Mouse (Mus musculus) spleen, embryonic (tissue): ENCODE measurements around the gene Hcn1.

Source experiments
- CTCF ChIA-PET: fragments of 350-600 bp; sonication (Branson Sonifier 250); formaldehyde crosslinking; loops from one replicate; lab custom pipeline; 2022; lab: Charles Lee

Gene Hcn1

DNA sequence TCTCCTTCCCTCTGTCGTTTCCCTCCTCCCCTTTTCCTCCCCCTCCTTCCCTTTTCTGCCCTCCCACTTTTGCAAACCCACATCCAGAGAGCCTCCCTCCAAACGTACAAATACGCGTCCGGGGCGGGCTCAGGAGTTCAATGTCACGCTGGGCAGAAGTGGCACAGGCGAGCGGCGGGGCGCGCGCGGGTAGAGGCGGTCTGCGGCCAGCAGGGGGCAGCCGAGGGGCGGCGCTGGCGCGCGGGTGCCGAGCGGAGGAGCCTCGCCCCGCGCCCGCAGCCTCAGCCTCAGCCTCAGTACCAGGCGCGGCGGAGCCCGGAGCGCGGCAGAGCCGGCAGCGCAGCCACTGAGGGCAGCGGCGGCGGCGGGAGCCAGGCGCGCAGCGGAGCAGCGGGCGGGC is at the start of gene Hcn1:
Hcn1 (plus strand) TSS at position 140 of the 400 bp plus-strand sequence.
- CTCF ChIA-PET = no interaction called here

DNA sequence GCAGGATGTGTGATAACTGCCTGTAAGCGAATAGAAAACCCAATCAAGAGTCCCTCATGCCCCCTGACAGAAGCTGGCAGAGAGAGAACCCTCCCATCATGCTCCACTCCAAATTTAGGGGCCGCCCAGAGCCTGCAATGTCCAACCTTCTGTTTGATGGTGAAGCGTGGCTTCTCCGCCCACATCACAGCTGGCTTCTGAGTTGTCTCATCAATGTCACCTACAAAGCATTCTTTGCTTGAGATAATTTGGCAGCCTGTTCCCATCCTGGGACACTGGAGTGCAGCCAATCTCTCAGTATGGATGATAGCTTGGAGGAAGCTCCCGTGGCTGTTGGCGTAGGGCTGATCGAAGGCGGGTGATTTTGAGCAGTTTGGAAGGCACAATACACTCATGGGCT is 34.9 kb upstream of the Hcn1 start:
- CTCF ChIA-PET = no interaction called here

DNA sequence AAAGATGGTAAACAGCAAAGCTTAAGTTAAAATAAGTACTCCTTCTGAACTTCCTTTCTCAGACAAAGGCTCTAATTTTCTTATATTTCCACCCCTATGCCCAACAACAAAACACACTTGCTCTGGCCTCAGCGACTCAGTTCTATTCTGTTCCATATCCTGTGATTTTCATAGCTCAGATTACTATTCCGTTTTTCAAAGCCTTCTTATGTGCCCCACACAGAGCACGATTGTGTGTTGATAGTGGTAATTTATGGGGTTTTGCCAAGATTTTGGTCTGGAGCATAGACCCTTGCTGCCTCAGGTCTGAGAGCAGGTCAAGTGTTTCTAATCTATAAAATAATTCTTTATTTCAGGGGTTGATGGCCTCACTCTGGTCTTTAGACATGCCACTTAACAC is 30.4 kb upstream of the Hcn1 start:
- CTCF ChIA-PET = no interaction called here

GRCm38 (mm10) chr13:117594494-117595182 is 7.5 kb upstream of the Hcn1 start:
- CTCF ChIA-PET = no interaction called here

GRCm38 (mm10) chr13:117595183-117595532 is 7.0 kb upstream of the Hcn1 start:
- CTCF ChIA-PET = no interaction called here

GRCm38 (mm10) chr13:117601331-117601965 is 672 bp upstream of the Hcn1 start:
- CTCF ChIA-PET = no interaction called here

DNA sequence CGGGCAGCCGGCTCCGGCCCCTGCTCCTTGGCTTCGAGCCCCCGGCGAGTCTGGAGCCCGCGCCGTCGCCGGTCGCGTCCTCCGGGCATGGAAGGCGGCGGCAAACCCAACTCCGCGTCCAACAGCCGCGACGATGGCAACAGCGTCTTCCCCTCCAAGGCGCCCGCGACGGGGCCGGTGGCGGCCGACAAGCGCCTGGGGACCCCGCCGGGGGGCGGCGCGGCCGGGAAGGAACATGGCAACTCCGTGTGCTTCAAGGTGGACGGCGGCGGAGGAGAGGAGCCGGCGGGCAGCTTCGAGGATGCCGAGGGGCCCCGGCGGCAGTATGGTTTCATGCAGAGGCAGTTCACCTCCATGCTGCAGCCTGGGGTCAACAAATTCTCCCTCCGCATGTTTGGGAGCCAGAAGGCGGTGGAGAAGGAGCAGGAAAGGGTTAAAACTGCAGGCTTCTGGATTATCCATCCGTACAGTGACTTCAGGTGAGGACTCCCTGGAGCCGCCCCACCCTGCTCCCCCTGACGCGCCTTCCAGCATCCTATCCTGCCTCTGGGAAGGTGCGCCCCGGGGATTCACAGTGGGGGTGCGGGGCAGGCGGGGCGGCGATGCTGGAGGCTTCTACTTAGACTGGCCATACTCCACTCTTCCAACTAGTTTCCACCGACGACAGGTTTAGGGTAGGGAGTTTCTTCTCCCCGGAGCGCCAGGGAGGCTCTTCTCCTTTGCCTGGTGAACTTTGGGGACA is 668 bp downstream of the Hcn1 start:
- CTCF ChIA-PET = no interaction called here

- CTCF ChIA-PET = no interaction called here
Observed at GRCm38 (mm10) chr13:117603421-117603820, 1.3 kb downstream of the Hcn1 start.

- CTCF ChIA-PET = no interaction called here
Observed at GRCm38 (mm10) chr13:117604073-117604472, 2.0 kb downstream of the Hcn1 start.

DNA sequence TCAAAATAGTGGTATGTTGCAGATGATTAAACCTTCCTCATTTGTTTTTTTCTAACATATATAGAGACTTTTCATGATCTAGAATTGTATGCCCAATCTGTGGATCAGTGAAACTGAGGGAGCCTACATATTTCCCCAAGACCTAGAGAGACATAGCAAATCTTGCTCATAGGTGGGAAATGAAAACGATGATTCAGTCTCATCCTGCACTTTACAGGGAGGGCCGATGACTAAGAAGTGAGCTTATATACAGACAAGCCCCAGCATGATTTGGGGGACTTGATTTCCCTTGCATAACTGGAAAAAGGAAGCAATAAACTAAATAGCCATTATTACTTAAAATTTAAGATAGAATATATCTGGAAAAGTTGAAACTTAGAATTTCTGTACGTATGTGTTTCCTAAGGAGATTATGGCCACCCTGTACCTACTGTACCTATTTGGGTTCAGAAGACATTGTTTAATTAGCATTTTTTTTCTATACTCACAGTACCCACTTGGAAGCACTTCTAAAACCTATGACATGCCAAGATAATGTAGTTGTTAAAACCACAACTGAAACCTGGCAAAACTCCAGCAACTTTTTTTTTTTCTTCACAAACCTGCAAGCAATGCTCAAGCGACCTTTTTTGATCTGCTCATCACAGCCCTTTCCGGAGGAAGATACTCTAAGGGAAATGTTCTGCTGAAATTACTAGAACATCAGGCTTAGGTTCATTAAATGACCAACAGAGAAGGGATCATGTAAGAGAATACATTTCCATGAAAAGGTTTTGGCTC is 3.0 kb downstream of the Hcn1 start:
- CTCF ChIA-PET = no interaction called here

DNA sequence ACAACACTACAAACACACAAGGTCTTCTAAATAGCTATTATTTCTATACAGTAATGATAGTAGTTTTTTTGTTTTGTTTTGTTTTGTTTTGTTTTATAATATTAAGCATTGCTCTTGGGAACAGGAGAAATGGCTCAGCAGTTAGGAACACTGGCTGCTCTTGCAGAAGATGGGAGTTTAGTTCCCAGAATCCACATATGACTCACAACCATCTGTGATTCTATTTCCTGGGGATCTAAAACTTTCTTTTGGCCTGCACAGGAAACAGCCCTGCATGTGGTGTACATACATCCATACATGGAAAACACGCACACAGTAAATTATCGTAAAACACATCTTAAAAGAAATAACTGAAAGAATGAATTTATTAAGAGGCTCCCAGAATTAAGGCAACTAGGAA is 9.8 kb downstream of the Hcn1 start:
- CTCF ChIA-PET = no interaction called here

DNA sequence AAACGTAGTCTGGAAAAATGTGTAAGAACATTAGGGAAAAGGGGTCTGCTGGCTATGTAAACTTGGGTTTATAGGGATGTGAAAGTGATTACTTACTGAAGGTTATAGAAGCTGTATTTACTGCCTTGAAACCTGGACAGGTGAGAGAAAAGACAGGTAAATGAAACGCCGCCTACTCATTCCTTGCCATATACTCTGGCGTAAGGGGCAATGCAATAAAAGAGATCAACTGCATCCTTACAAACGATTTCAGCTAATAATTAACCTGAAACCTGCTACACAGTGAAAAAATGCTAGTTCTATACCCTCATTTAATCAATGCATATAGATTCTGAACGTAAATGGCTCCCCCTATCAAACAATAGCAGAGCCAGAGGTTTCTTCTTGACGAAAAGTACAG is 17.4 kb downstream of the Hcn1 start:
- CTCF ChIA-PET = no interaction called here

DNA sequence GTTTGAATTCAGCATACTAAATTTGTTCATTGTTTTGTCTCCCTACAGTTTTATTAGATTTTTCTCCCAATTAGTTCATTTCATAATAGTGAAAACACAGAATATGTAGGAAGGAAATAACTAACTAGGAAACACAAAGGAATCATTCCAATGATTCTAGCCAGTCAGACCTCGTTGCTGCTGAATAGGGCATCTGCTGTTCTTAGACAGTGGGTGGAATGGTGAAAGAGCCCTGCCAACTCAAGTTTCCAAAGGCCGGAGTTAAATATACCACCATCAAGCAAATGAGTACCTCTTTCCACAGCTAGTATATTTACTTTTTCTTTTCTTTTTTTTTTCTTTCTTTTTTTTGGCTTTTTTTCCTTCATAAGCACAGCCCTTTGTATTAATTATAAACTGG is 55.4 kb downstream of the Hcn1 start:
- CTCF ChIA-PET = no interaction called here

DNA sequence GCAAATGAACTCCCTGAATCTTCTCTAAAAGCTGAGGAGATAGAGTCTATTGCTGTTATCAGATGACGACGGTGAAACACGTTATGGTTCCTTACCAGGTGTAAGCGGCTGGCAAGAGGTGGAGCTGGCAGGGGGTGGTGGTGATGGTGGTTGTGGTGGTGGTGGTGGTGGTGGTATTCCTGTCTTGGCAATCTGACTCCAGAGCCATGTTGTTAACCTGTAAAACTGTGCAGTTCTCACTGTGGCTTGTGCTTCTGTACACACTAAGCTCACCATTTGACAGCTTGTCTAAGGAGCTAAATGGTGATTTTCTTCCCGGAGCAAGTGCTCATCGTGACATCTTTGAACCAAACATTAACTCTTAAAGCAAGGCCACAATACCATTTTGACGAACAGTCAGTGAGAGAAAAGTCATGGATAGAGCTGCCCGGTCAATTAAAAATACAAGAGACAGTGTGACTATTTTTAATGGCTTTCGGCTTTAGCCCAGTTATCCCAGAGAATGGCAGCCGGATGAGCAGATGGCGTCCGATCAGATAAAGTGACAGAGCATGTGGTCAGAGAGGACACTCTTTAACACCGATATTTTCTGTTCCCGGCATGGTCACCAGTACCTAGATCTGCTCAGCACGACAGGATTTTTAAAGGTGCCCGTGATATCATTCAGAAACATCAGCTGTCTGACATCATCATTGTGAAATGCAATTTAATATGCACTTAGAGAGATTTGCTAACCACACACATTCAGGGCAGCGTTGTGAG is 56.5 kb downstream of the Hcn1 start:
- CTCF ChIA-PET = no interaction called here

GRCm38 (mm10) chr13:117659511-117659910 is 57.4 kb downstream of the Hcn1 start:
- CTCF ChIA-PET = no interaction called here

GRCm38 (mm10) chr13:117662661-117663060 is 60.5 kb downstream of the Hcn1 start:
- CTCF ChIA-PET = no interaction called here

DNA sequence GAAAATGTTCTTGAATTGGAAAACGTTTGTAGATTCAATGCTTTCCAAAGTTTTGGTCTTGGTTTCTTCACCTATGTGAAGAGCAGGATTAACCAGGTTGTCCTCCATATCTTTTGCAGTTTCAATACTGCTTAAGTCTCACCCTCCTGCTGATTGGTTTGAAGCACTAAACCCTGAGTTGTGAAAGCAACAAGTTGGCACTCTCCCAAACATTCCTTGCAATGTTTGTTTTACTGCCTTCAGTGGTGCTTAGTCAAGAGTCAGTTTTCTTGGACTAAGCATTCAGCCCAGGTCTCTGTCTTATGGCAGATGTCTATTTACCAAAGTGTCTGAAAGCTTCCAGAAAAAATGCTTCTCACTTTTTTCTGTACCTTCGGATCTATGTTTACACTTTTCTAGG is 67.2 kb downstream of the Hcn1 start:
- CTCF ChIA-PET = no interaction called here

DNA sequence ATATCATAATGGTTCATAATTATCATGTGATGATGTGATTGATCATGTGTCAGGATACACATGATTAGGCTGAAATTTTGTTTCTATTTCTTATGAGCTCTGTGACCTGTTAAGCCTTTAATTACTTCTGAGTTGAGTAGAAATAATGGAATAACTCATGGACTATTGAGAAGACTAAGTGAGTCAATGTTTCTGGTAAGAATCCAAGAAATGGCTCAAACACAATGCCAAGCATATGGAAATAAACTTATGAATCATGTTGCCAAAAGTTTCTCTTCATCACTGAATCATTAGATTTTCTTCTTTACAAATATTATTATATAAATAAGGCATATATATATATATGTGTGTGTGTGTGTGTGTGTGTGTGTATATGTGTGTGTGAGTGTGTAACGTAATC is 69.7 kb downstream of the Hcn1 start:
- CTCF ChIA-PET = no interaction called here

- CTCF ChIA-PET = no interaction called here
Observed at GRCm38 (mm10) chr13:117676418-117676817, 74.3 kb downstream of the Hcn1 start.

DNA sequence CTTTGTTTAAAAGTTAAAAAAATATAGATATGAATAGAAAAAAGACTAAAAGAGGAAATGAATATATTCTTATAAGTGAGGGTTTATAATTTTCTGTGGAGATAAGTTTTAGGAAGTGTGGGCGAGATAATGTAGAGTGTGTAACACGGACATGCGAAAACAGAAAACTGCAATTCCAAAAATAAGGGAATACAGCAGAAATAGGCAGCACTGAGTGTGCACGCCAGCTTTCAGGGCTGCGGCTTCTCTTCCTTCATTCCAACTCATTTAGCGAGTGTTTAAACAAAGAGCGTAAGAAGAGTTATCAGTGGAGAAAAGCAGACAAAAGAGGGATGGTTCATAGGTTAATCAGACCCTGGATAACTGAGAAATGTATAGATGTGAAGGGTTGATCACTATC is 85.5 kb downstream of the Hcn1 start:
- CTCF ChIA-PET = no interaction called here

DNA sequence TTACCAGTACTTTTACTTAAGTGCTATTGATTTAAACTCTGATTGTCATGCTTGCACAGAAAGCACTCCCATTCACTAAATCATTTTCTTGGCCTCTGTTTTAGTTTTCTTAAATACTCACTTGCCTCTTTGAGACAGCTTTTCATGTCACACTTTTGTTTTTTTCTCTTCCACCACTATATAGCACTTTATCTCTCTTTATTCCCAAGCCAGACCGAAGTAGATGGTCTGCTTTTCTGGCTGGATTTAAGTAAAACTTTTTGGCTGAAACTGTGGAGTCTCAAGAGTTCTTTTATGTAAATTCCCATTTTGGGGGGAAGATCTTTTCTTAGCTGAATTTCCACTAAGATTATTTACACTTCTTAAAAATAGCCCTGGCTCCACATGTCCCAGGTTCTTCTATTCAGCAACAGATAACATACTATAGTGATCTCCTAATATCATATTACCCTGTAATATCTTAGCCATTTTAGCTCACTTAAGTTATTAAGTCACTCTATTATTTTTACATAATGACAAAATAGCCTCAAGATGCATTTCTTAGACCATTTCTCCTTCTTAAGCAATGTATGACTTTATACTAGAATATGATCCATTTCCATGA is 92.7 kb downstream of the Hcn1 start:
- CTCF ChIA-PET = no interaction called here
